Mouse (Mus musculus) myocyte (in vitro differentiated cells): Measurements from ENCODE around the gene Gucy2c. TPM values are rescaled to one million over a fixed set of nuclear protein-coding genes. Genes with fewer than 3 reads are reported as not detected.
A peak's percentile ranks its signal among the peaks of the same experiment; 100 is the strongest.

Experiments
- H3K27me3 ChIP-seq: one replicate; pipeline ENCODE4 v1.6.1; 2011; ENCODE audit not compliant: control insufficient read depth, insufficient read depth, insufficient read length
- H3K36me3 ChIP-seq: one replicate; pipeline ENCODE4 v1.6.1; 2011; ENCODE audit not compliant: control insufficient read depth, insufficient read depth
- H3K4me2 ChIP-seq: one replicate; pipeline ENCODE4 v1.6.1; 2011; ENCODE audit warnings: low read depth, control low read depth
- H3K4me3 ChIP-seq: one replicate; pipeline ENCODE4 v1.5.1; 2011; ENCODE audit warnings: mild to moderate bottlenecking, control low read depth, moderate library complexity
- H3K79me2 ChIP-seq: one replicate; pipeline ENCODE4 v1.6.1; 2011; ENCODE audit not compliant: control insufficient read depth, insufficient read depth
- H3ac ChIP-seq: one replicate; pipeline ENCODE4 v1.6.1; 2011; ENCODE audit not compliant: control insufficient read depth, insufficient read length
- CEBPB ChIP-seq: IDR thresholded peaks from 2 replicates; pipeline ENCODE4 v1.6.1; 2011; ENCODE audit warnings: mild to moderate bottlenecking, moderate library complexity; ENCODE audit not compliant: poor library complexity, insufficient read depth, severe bottlenecking
- E2F4 ChIP-seq: IDR thresholded peaks from one replicate; pipeline ENCODE4 v1.6.1; 2011; ENCODE audit warnings: mild to moderate bottlenecking, control low read depth, moderate library complexity; ENCODE audit not compliant: insufficient read depth
- MAX ChIP-seq: IDR thresholded peaks from one replicate; pipeline ENCODE4 v1.6.1; 2011; ENCODE audit warnings: low read depth, mild to moderate bottlenecking, control low read depth
- MYOD1 ChIP-seq, 3 experiments: IDR thresholded peaks; one replicate each; pipeline ENCODE4 v1.6.1; 2011; ENCODE audit warnings: control low read depth in 2 of 3, low read depth in 2 of 3, mild to moderate bottlenecking in 2 of 3, moderate library complexity in 1 of 3; ENCODE audit not compliant: insufficient read length in 2 of 3, control insufficient read depth in 1 of 3
- MYOG ChIP-seq, 3 experiments: IDR thresholded peaks; one replicate each; pipeline ENCODE4 v1.6.1; 2011; ENCODE audit warnings: control low read depth in 2 of 3, low read depth in 2 of 3, mild to moderate bottlenecking in 2 of 3; ENCODE audit not compliant: insufficient read length in 2 of 3, control insufficient read depth in 1 of 3, insufficient read depth in 1 of 3
- POLR2A ChIP-seq: IDR thresholded peaks from one replicate; pipeline ENCODE4 v1.6.1; 2011; ENCODE audit warnings: low read depth, mild to moderate bottlenecking, control low read depth, moderate library complexity; ENCODE audit not compliant: insufficient read length
- POLR2AphosphoS2 ChIP-seq: IDR thresholded peaks from one replicate; pipeline ENCODE4 v1.6.1; 2011; ENCODE audit warnings: low read depth, control low read depth; ENCODE audit not compliant: insufficient read length
- REST ChIP-seq: IDR thresholded peaks from one replicate; pipeline ENCODE4 v1.6.1; 2011; ENCODE audit warnings: mild to moderate bottlenecking, control low read depth, moderate library complexity; ENCODE audit not compliant: insufficient read depth, insufficient read length
- SRF ChIP-seq: IDR thresholded peaks from one replicate; pipeline ENCODE4 v1.6.1; 2011; ENCODE audit warnings: low read depth; ENCODE audit not compliant: control insufficient read depth, insufficient read length
- TCF12 ChIP-seq: IDR thresholded peaks from one replicate; pipeline ENCODE4 v1.6.1; 2011; ENCODE audit warnings: mild to moderate bottlenecking, control low read depth; ENCODE audit not compliant: poor library complexity, insufficient read depth, severe bottlenecking
- TCF3 ChIP-seq: IDR thresholded peaks from one replicate; pipeline ENCODE4 v1.6.1; 2011; ENCODE audit warnings: low read depth, control low read depth; ENCODE audit not compliant: insufficient read length
- USF1 ChIP-seq: IDR thresholded peaks from one replicate; pipeline ENCODE4 v1.6.1; 2011; ENCODE audit warnings: low read depth, mild to moderate bottlenecking, control low read depth, moderate library complexity
- polyA plus RNA-seq: library from polyadenylated mRNA; unstranded; fragments of >200 nt; fragmentation: generic; extraction: Trizol; gene quantifications from one replicate; pipeline ENCODE4 v1.2.1, GENCODE M21; 2012; ENCODE audit warnings: missing spikeins

Gucy2c gene
- polyA plus RNA-seq: 0.01 TPM

DNA sequence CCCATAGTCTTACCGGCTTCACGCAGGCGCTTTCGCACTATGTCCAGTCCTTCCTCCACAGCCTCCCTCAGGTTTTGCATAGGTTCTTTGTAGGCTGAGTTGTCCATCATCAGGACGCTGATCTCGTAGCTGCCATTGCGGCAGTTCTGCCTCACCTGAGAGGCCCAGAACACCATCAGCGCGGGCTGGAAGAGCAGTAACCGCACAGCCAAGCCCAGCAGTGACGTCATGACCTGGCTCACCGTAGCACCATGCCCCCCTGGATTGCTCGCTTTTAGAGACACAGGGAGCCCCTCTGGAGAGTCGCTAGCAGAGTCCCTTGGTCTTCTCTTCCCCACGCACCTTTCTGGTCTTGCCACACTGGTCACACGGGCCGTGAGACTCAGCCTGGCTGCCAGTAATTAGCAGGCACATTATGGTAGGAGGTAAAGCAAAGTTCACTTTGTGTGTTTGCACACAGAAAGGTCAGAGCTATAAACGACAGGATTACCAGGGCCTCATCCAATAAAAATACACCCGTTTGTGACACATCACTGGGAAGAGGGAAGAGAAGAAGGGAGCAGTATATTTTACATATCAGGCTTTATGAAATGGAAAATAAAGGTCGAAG is at the start of gene Gucy2c:
Gene Gucy2c, minus strand, starts transcription at position 389 of the 610 bp plus-strand sequence.
- H3K4me3 ChIP-seq: no peak within 1 kb of the TSS
- peaks cover 8% of the 10 kb centered on the region for H3K27me3 ChIP-seq
- no peaks in the 10 kb centered on the region for H3K36me3 ChIP-seq
- no peak within 1 kb of the TSS for H3K4me2 ChIP-seq
- TF ChIP-seq POLR2A (no peak), SRF (no peak), MAX (no peak), MYOG (IDR thresholded peaks at IDR 0.05; ENCODE audit: control insufficient read depth in 1 of 3, insufficient read depth in 1 of 3, insufficient read length in 2 of 3, low read depth in 2 of 3) (no peak), CEBPB (no peak), REST (no peak), POLR2AphosphoS2 (no peak), TCF12 (no peak), USF1 (no peak), MYOD1 (IDR thresholded peaks at IDR 0.05; ENCODE audit: control insufficient read depth in 1 of 3, insufficient read length in 2 of 3, low read depth in 2 of 3) (no peak), TCF3 (no peak), E2F4 (no peak)
- H3ac ChIP-seq: no peak within 1 kb of the TSS
- no peaks in the 10 kb centered on the region for H3K79me2 ChIP-seq

DNA sequence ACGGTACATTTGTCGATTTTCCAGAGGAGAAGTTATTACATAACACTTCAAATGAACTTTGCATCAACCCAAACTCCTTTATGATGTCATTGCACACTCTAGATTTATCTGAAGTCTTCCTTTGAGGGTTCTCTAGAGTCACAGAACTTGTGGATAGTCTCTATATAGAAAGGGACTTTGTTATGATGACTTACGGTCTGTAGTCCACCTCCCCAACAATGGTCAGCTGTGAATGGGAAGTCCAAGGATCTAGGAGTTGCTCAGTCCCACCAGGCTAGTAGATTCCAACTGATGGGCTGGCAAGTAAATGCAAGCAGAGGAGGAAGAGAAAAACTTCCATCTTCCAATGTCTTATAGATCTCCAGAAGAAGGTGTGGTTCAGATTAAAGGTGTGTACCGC is 47.1 kb upstream of the Gucy2c start:
- H3K4me2 ChIP-seq: peak overlapping the region; percentile 87
- no peaks in the 10 kb centered on the region for H3K27me3 ChIP-seq
- peak overlapping the region; percentile 80 for H3K4me3 ChIP-seq
- TF ChIP-seq SRF (no peak), TCF3 (no peak), MAX (no peak), POLR2AphosphoS2 (no peak), TCF12 (no peak), USF1 (no peak), REST (no peak), MYOG (IDR thresholded peaks at IDR 0.05; ENCODE audit: control insufficient read depth in 1 of 3, insufficient read depth in 1 of 3, insufficient read length in 2 of 3, low read depth in 2 of 3) (no peak), MYOD1 (IDR thresholded peaks at IDR 0.05; ENCODE audit: control insufficient read depth in 1 of 3, insufficient read length in 2 of 3, low read depth in 2 of 3) (no peak), E2F4 (no peak), POLR2A (no peak), CEBPB (no peak)
- peaks cover 18% of the 10 kb centered on the region for H3K36me3 ChIP-seq
- H3ac ChIP-seq: no peak overlapping the region
- peaks cover 29% of the 10 kb centered on the region for H3K79me2 ChIP-seq

- Histone ChIP-seq H3K4me3 (peak within 1 kb of the TSS; percentile 80), H3K36me3 (peaks cover 18% of the 10 kb centered on the region), H3ac (peak within 1 kb of the TSS; percentile 71), H3K4me2 (peak within 1 kb of the TSS; percentile 87), H3K27me3 (no peaks in the 10 kb centered on the region), H3K79me2 (peaks cover 29% of the 10 kb centered on the region)
- TF ChIP-seq USF1: no peak
- TF ChIP-seq POLR2AphosphoS2: peak; percentile 74
- TF ChIP-seq TCF3: no peak
- TF ChIP-seq SRF: no peak
- peak; percentile 79 for TF ChIP-seq E2F4
- TF ChIP-seq TCF12: no peak
- TF ChIP-seq REST: no peak
- no peak for TF ChIP-seq MYOD1 (IDR thresholded peaks at IDR 0.05; ENCODE audit: control insufficient read depth in 1 of 3, insufficient read length in 2 of 3, low read depth in 2 of 3)
- TF ChIP-seq POLR2A: peak; percentile 58
- TF ChIP-seq CEBPB: no peak
- TF ChIP-seq MYOG (IDR thresholded peaks at IDR 0.05; ENCODE audit: control insufficient read depth in 1 of 3, insufficient read depth in 1 of 3, insufficient read length in 2 of 3, low read depth in 2 of 3): no peak
Observed at GRCm38 (mm10) chr6:136827881-136828561, 46.5 kb upstream of the Gucy2c start, which contains the start of gene Wbp11. TSS of gene Wbp11 (minus strand) at chr6:136828233.

GRCm38 (mm10) chr6:136827516-136827880 is 45.9 kb upstream of the Gucy2c start, which contains the start of gene BC049715:
TSS of gene BC049715 (plus strand) at chr6:136827626.
- TF ChIP-seq TCF3 (no peak), E2F4 (no peak), MYOG (IDR thresholded peaks at IDR 0.05; ENCODE audit: control insufficient read depth in 1 of 3, insufficient read depth in 1 of 3, insufficient read length in 2 of 3, low read depth in 2 of 3) (no peak), REST (no peak), TCF12 (no peak), POLR2AphosphoS2 (no peak), POLR2A (no peak), MYOD1 (IDR thresholded peaks at IDR 0.05; ENCODE audit: control insufficient read depth in 1 of 3, insufficient read length in 2 of 3, low read depth in 2 of 3) (no peak), CEBPB (no peak), USF1 (no peak), SRF (no peak), MAX (no peak)
- peak within 1 kb of the TSS; percentile 80 for H3K4me3 ChIP-seq
- H3K27me3 ChIP-seq: no peaks in the 10 kb centered on the region
- peak within 1 kb of the TSS; percentile 87 for H3K4me2 ChIP-seq
- peak within 1 kb of the TSS; percentile 71 for H3ac ChIP-seq
- H3K79me2 ChIP-seq: peaks cover 29% of the 10 kb centered on the region
- H3K36me3 ChIP-seq: peaks cover 21% of the 10 kb centered on the region
